Mouse (Mus musculus): ENCODE results near the gene Nsun2. TPM values are rescaled to one million over a fixed set of nuclear protein-coding genes. Genes with fewer than 3 reads are reported as not detected.

The Nsun2 gene
- polyA plus RNA-seq (2017; shearing (Covaris generic)) = 100 to 1,000 TPM; 119 to 147 TPM

GRCm38 (mm10) chr13:69533405-69534333, at the start of gene Nsun2:
Nsun2 (plus strand) TSS chr13:69533746.

GRCm38 (mm10) chr13:69534334-69534653, 748 bp downstream of the Nsun2 start, which contains the start of gene Tent4a:
Tent4a (minus strand) TSS chr13:69534617.

GRCm38 (mm10) chr13:69611398-69612174, 78.0 kb downstream of the Nsun2 start, which contains the start of gene Srd5a1:
Srd5a1 (minus strand) TSS chr13:69611442.

Other genes starting within 250 kb of the Nsun2 start
- 10 to 100 TPM; 12.2 to 12.4 TPM for gene Tent4a, start 871 bp downstream of the Nsun2 start, polyA plus RNA-seq (2017; shearing (Covaris generic))
- gene Srd5a1, start 77.7 kb downstream of the Nsun2 start, polyA plus RNA-seq (2017; shearing (Covaris generic)) = 1 to 10 TPM; 1.2 to 2.6 TPM
- not detected for gene Ube2ql1, start 206.1 kb downstream of the Nsun2 start, polyA plus RNA-seq (2017; shearing (Covaris generic))